Mouse (Mus musculus) layer of hippocampus, adult 18-20 months (tissue): ENCODE measurements at regions not wholly inside any gene's neighbourhood (a gene's known extent, or its start where the extent isn't known, plus 50 kb on each side); places are given as distances from the start of the nearest gene placed in this dataset.
"Not testable (repeated sequence)": the region's sequence is repeated elsewhere in the genome, so short reads cannot be mapped to it uniquely, and the experiment has no call there.

ENCODE experiments used
- DNase-seq, 2 experiments: peaks; one replicate each; pipeline ENCODE4 v3.0.0; 2022; ENCODE audit warnings: low spot score in 2 of 2

GRCm38 (mm10) chr12:39604723-39605122 is 433.1 kb downstream of the Arl4a start:
- DNase-seq = no peak

- DNase-seq = no peak
Observed at GRCm38 (mm10) chr12:39594726-39595125, 443.1 kb downstream of the Arl4a start.

- DNase-seq = not testable (repeated sequence)
Observed at GRCm38 (mm10) chr12:39593781-39594180, 444.0 kb downstream of the Arl4a start.

GRCm38 (mm10) chr12:39587204-39587909 is 450.5 kb downstream of the Arl4a start:
- DNase-seq = no peak

- no peak for DNase-seq
Observed at GRCm38 (mm10) chr12:39586163-39586562, 451.7 kb downstream of the Arl4a start.

- DNase-seq = no peak
Observed at GRCm38 (mm10) chr12:39577610-39578009, 460.2 kb downstream of the Arl4a start.

GRCm38 (mm10) chr12:39572802-39573201 is 465.0 kb downstream of the Arl4a start:
- DNase-seq = no peak

- DNase-seq = no peak
Observed at GRCm38 (mm10) chr12:39572147-39572546, 465.7 kb downstream of the Arl4a start.

- DNase-seq = no peak
Observed at GRCm38 (mm10) chr12:39560734-39561446, 476.9 kb downstream of the Arl4a start.

- no peak for DNase-seq
Observed at GRCm38 (mm10) chr12:39558491-39558890, 479.3 kb downstream of the Arl4a start.

GRCm38 (mm10) chr12:39536326-39536725 is 501.5 kb downstream of the Arl4a start:
- DNase-seq = no peak

- DNase-seq = no peak
Observed at GRCm38 (mm10) chr12:39528121-39528520, 509.7 kb downstream of the Arl4a start.

- DNase-seq = no peak
Observed at GRCm38 (mm10) chr12:39527216-39527600, 510.6 kb downstream of the Arl4a start.

- no peak for DNase-seq
Observed at GRCm38 (mm10) chr12:39526535-39527215, 511.1 kb downstream of the Arl4a start.

- no peak for DNase-seq
Observed at GRCm38 (mm10) chr12:39515690-39516089, 522.1 kb downstream of the Arl4a start.

GRCm38 (mm10) chr12:39510855-39511254 is 527.0 kb downstream of the Arl4a start:
- DNase-seq = no peak

GRCm38 (mm10) chr12:39510073-39510812 is 527.6 kb downstream of the Arl4a start:
- DNase-seq = peak; percentile 45 to 82

GRCm38 (mm10) chr12:39496203-39496602 is 541.6 kb downstream of the Arl4a start:
- DNase-seq = peak in 1 of 2 experiments; percentile 38

GRCm38 (mm10) chr12:39493578-39494218 is 544.1 kb downstream of the Arl4a start:
- peak; percentile 8 to 60 for DNase-seq

- DNase-seq = peak; percentile 15 to 41
Observed at GRCm38 (mm10) chr12:39493114-39493513, 544.7 kb downstream of the Arl4a start.

- DNase-seq = no peak
Observed at GRCm38 (mm10) chr12:39472984-39473383, 564.8 kb downstream of the Arl4a start.
